Mouse (Mus musculus) hindbrain, embryonic 14.5 days (tissue): ENCODE measurements around the gene Cd274. TPM values are rescaled to one million over a fixed set of nuclear protein-coding genes. Genes with fewer than 3 reads are reported as not detected.

Experiments
- ATAC-seq: fragments of 200-750 bp; cut with Nextera tagmentation; 2 replicates; pipeline ENCODE4 v1.8.0; 2017; ENCODE audit warnings: moderate number of reproducible peaks, mild to moderate bottlenecking, moderate TSS enrichment, moderate library complexity; ENCODE audit not compliant: low FRiP score
- DNase-seq: peaks from one replicate; pipeline ENCODE4 v3.0.0-alpha.2; 2015; ENCODE audit warnings: low spot score
- H3K27ac ChIP-seq: fragments of 300-500 bp; sonication (generic); 2 replicates; pipeline ENCODE4 v1.5.1; 2014; ENCODE audit warnings: mild to moderate bottlenecking, moderate library complexity
- H3K27me3 ChIP-seq: fragments of 300-500 bp; sonication (generic); 2 replicates; pipeline ENCODE4 v1.6.1; 2014; ENCODE audit warnings: mild to moderate bottlenecking, low read length, mixed read lengths; ENCODE audit not compliant: control insufficient read depth, insufficient read depth
- H3K36me3 ChIP-seq: fragments of 300-500 bp; sonication (generic); replicated peaks from 2 replicates; pipeline ENCODE4 v1.6.1; 2014; ENCODE audit not compliant: control insufficient read depth, insufficient read depth
- H3K4me1 ChIP-seq: fragments of 300-500 bp; sonication (generic); replicated peaks from 2 replicates; pipeline ENCODE4 v1.6.1; 2014; ENCODE audit warnings: antibody characterized with exemption, low read length, mixed read lengths; ENCODE audit not compliant: control insufficient read depth, insufficient read depth
- H3K4me2 ChIP-seq: fragments of 300-500 bp; sonication (generic); replicated peaks from 2 replicates; pipeline ENCODE4 v1.6.1; 2014; ENCODE audit warnings: mild to moderate bottlenecking, moderate library complexity
- H3K4me3 ChIP-seq: fragments of 300-500 bp; sonication (generic); replicated peaks from 2 replicates; pipeline ENCODE4 v1.5.1; 2014; ENCODE audit warnings: mild to moderate bottlenecking, low read length
- H3K9ac ChIP-seq: fragments of 300-500 bp; sonication (generic); 2 replicates; pipeline ENCODE4 v1.6.1; 2014
- H3K9me3 ChIP-seq: fragments of 300-500 bp; sonication (generic); 2 replicates; pipeline ENCODE4 v1.6.1; 2016; ENCODE audit warnings: low read length; ENCODE audit not compliant: control insufficient read depth
- WGBS: fragments of 180-500 bp; shearing (Covaris S2); extraction: QIAGEN DNeasy Blood & Tissue Kit; methylation state at CpG from one replicate; pipeline ENCODE4 v1.1.7; 2014; 5-methylcytosine and 5-hydroxymethylcytosine counted together
- polyA plus RNA-seq: library from polyadenylated mRNA; unstranded; fragments of >200 nt; fragmentation: Nextera tagmentation; extraction: Ambion mirVana; gene quantifications from 2 replicates; pipeline ENCODE4 v1.2.1, GENCODE M21; 2014

Gene Cd274
- polyA plus RNA-seq, result 0.48 and 0.77 TPM in 2 replicates

DNA sequence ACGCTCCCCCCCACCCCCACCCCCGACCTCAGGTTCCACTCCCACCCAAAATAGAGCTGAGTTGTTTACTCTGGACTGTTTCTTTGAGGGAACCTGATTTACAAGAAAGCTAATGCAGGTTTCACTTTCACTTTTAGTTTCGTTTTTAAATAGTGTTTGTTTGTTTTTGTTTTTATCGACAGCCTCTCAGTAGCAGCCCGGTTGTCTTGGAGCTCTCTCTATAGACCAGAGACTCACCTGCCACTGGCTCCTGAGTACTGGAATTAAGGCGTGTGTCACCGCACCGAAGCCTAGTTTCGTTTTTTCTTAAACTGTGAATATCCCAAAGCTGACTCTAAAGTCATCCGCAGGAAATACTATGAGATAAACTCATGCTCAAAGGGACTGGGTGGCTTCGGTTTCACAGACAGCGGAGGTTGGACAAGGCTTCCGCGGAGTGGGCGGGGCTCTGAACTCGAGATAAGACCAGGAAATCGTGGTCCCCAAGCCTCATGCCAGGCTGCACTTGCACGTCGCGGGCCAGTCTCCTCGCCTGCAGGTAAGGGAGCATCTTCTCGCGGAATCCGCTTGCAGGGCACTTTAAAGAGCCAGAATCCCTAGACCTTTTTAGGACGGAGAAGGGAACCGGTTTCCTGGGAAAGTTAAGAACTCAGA, at the start of gene Cd274, which contains the start of gene Plgrkt:
Gene Cd274, plus strand, starts transcription at position 487 of the 654 bp plus-strand sequence.
Gene Plgrkt, minus strand, starts transcription at position 422 of the 654 bp plus-strand sequence.
- Histone ChIP-seq H3K4me2 (peak within 1 kb of the TSS; percentile 62), H3K4me3 (peak within 1 kb of the TSS; percentile 39), H3K9me3 (no peaks in the 10 kb centered on the region), H3K27ac (no peak within 1 kb of the TSS), H3K36me3 (no peaks in the 10 kb centered on the region), H3K27me3 (no peaks in the 10 kb centered on the region), H3K9ac (peak within 1 kb of the TSS; percentile 41), H3K4me1 (peaks cover 16% of the 10 kb centered on the region)
- no peak for ATAC-seq
- WGBS, result 7% methylated on average over 26 of the region's 26 CpGs
- peak; percentile 41 for DNase-seq

DNA sequence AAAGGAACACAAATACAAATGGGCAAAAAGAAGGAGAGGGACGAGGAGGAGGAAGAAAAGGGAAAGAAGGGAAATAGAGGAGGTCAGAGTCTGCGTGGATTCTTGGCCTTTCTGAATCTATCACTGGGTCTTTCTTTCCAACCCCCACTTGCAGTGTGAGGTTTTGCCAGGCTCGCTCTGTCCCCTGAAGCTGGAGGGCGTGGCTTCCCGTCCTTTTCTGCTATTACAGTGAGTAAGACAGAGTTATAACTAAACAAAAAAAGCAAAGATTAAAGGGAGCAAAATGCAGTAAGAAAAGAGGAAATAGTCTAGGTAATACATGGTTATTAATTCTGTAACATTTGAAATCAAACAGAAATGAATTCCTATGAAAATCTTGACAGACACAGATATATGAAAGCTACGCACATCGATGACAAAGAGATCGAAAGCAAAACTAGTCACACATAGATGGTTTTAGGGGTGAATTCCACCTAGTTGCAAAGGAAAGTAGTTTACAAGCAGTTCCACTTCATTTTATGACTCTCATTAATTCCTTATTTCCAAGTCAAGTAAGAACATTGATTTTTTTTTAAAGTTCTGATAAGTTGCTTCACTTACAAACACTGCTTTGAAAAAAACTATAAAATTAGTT, 43.7 kb upstream of the Cd274 start:
- H3K4me2 ChIP-seq, result no peak overlapping the region
- no peaks in the 10 kb centered on the region for H3K36me3 ChIP-seq
- H3K4me3 ChIP-seq, result no peak overlapping the region
- no peaks in the 10 kb centered on the region for H3K27me3 ChIP-seq
- no peak for DNase-seq
- no peaks in the 10 kb centered on the region for H3K9me3 ChIP-seq
- H3K4me1 ChIP-seq, result no peaks in the 10 kb centered on the region
- no peak for ATAC-seq
- no peak overlapping the region for H3K27ac ChIP-seq
- WGBS, result 81% methylated on average over 8 of the region's 8 CpGs
- no peak overlapping the region for H3K9ac ChIP-seq

- peak within 1 kb of the TSS; percentile 56 for H3K4me2 ChIP-seq
- H3K27me3 ChIP-seq, result no peaks in the 10 kb centered on the region
- 5% methylated on average over 31 of the region's 31 CpGs for WGBS
- no peak within 1 kb of the TSS for H3K27ac ChIP-seq
- peak within 1 kb of the TSS; percentile 21 for H3K4me3 ChIP-seq
- peak; percentile 30 for DNase-seq
- ATAC-seq, result peak; percentile 72; the same call in 1 of the 2 replicates
- H3K9ac ChIP-seq, result no peak within 1 kb of the TSS
- H3K9me3 ChIP-seq, result no peaks in the 10 kb centered on the region
- H3K4me1 ChIP-seq, result no peaks in the 10 kb centered on the region
- no peaks in the 10 kb centered on the region for H3K36me3 ChIP-seq
These were observed 42.0 kb upstream of the Cd274 start, which contains the start of gene Insl6 for GRCm38 (mm10) chr19:29325053-29325851. Gene Insl6, minus strand, starts transcription at chr19:29325356.

DNA sequence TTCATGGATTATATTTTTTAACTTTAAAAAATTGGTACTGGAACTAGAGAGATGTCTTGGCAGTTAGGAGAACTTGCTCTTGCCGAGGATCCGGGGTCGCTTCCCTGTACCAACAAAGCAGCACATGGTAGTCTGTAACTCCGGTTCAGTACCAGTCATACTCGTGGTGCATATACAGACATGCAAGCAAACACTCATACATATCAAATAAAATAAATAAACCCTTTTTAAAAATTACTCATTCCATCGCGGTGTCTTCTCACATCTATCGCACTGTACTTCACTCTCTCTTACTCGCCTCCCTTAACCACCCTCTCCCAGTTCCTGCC, 41.4 kb upstream of the Cd274 start:
- Histone ChIP-seq H3K9ac (no peak overlapping the region), H3K9me3 (no peaks in the 10 kb centered on the region), H3K27ac (no peak overlapping the region), H3K4me1 (no peaks in the 10 kb centered on the region), H3K4me3 (no peak overlapping the region), H3K36me3 (no peaks in the 10 kb centered on the region), H3K4me2 (no peak overlapping the region), H3K27me3 (no peaks in the 10 kb centered on the region)
- 80% methylated on average over 9 of the region's 9 CpGs for WGBS
- no peak for ATAC-seq
- DNase-seq, result no peak

DNA sequence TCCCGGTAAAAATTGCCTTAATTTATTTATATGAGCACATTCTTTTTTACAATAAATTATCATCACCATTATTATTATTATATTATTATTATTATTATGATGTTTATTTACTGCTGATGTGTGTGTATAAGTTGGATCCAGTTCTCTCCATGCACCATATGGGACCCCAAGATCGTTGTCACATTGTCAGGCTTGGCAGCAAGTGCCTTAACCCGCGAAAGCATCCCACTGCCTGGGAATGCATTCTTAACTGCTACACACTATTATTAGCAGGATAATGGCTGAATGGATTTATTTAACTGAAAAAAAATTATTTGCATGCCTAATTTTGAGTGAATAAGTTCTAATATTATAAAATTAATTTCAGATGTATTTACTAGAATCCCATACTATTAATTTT, 40.9 kb upstream of the Cd274 start:
- 86% methylated on average over 4 of the region's 4 CpGs for WGBS
- ATAC-seq, result no peak
- Histone ChIP-seq H3K9ac (no peak overlapping the region), H3K4me2 (no peak overlapping the region), H3K36me3 (no peaks in the 10 kb centered on the region), H3K27ac (no peak overlapping the region), H3K4me3 (no peak overlapping the region), H3K4me1 (no peaks in the 10 kb centered on the region), H3K27me3 (no peaks in the 10 kb centered on the region), H3K9me3 (no peaks in the 10 kb centered on the region)
- no peak for DNase-seq

- H3K36me3 ChIP-seq, result no peaks in the 10 kb centered on the region
- H3K4me1 ChIP-seq, result no peaks in the 10 kb centered on the region
- H3K4me2 ChIP-seq, result no peak overlapping the region
- WGBS, result 69% methylated on average over 13 of the region's 13 CpGs
- DNase-seq (no peak), ATAC-seq (no peak)
- no peaks in the 10 kb centered on the region for H3K27me3 ChIP-seq
- no peak overlapping the region for H3K4me3 ChIP-seq
- H3K9me3 ChIP-seq, result no peaks in the 10 kb centered on the region
- H3K9ac ChIP-seq, result no peak overlapping the region
- H3K27ac ChIP-seq, result no peak overlapping the region
These were observed 40.3 kb upstream of the Cd274 start for GRCm38 (mm10) chr19:29326822-29327552.

- peak; percentile 77; the same call in 1 of the 2 replicates for ATAC-seq
- peak within 1 kb of the TSS; percentile 73 for H3K9ac ChIP-seq
- peak within 1 kb of the TSS; percentile 45 for H3K4me3 ChIP-seq
- 4% methylated on average over 23 of the region's 23 CpGs for WGBS
- no peaks in the 10 kb centered on the region for H3K27me3 ChIP-seq
- H3K4me1 ChIP-seq, result peaks cover 10% of the 10 kb centered on the region; the same call in 1 of the 2 replicates
- H3K4me2 ChIP-seq, result peak within 1 kb of the TSS; percentile 88
- peak; percentile 55 for DNase-seq
- no peaks in the 10 kb centered on the region for H3K9me3 ChIP-seq
- H3K36me3 ChIP-seq, result no peaks in the 10 kb centered on the region
- H3K27ac ChIP-seq, result peak within 1 kb of the TSS; percentile 51; the same call in 1 of the 2 replicates
These were observed 33.0 kb upstream of the Cd274 start, which contains the start of gene Rln1 for GRCm38 (mm10) chr19:29334068-29334745. Gene Rln1, minus strand, starts transcription at chr19:29334670.

DNA sequence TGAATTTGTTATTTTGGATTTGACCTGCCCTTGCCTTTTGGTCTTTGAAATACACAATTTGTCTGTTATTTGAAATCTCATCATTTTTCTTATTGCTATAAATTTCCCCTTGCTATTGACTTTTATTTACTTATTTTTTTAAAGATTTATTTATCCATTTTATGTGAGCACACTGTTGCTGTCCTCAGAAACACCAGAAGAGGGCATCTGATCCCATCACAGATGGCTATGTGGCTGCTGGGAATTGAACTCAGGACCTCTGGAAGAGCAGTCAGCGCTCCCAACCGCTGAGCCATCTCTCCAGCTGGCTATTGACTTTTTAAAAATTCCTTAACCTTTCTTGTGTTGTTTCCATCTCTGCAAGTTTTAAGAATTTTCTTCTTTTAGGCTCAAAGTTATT, 30.6 kb upstream of the Cd274 start:
- Histone ChIP-seq H3K4me3 (no peak overlapping the region), H3K27me3 (no peaks in the 10 kb centered on the region), H3K9me3 (no peaks in the 10 kb centered on the region), H3K4me2 (no peak overlapping the region), H3K27ac (no peak overlapping the region), H3K36me3 (no peaks in the 10 kb centered on the region), H3K9ac (no peak overlapping the region), H3K4me1 (peaks cover 10% of the 10 kb centered on the region; the same call in 1 of the 2 replicates)
- ATAC-seq (no peak), DNase-seq (no peak)
- 85% methylated on average over 2 of the region's 2 CpGs for WGBS
